Mouse (Mus musculus): ENCODE measurements around the gene Zswim3.

Gene Zswim3

DNA sequence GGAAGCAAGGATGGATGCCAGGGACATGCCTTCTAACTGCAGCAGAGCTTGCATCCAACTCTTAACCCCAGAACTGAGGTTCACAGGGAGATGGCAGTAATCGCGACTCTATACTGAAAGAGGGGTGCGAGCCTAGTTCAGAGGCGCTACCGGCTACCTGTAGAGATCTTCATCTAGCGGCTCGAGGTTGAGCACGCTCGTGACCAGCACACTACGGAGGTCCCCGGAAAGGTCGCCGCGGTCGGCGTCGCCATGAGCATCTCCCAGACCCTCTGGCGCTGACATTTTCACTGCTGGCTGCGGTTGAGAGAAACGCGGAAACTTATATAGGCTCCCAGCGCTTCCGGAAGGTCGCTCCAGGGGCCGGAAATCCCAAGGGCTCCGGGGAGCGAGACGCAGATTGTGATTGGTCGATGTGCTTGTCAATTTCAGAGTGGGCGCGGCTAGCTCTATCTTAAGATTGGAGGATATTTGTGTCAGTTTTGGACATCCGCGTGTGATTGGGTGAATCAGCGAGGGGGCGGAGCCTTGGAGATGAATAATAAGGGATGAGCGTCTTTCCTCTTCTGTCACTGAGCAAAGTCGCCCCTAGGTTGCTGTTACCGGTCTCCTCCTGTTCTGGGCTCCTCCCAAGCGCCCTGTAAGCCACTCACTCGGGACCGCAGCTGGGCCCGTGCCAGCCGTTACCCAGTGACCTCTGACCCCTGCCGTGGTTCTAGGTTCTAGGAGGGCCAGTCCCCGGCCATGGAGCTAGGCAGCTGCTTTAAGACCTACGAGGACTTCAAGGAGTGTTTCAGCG is at the start of gene Zswim3, which contains the start of gene Acot8:
Gene Zswim3 (plus strand): TSS at position 566 of the 799 bp plus-strand sequence.
Gene Acot8 (minus strand): TSS at position 350 of the 799 bp plus-strand sequence.
- ChIA-PET POLR2A (interaction anchor here (0.6 to 24.1 kb wide), 112 partner anchors 9 to 1763 kb away, joined by 3 to 694 read pairs (median 5); partner anchors contain the start of genes Zfp335 (in 4 of the 4), Zswim1 (in 4 of the 4), Ctsa (in 3 of the 4) and Neurl2 (in 3 of the 4)), CTCF (interaction anchor here (0.7 to 6.8 kb wide), 16 partner anchors 8 to 149 kb away, joined by 3 to 68 read pairs (median 4); partner anchors contain the start of genes Wfdc10 (in 1 of the 4), Wfdc9 (in 1 of the 4) and Zswim1 (in 1 of the 4))

DNA sequence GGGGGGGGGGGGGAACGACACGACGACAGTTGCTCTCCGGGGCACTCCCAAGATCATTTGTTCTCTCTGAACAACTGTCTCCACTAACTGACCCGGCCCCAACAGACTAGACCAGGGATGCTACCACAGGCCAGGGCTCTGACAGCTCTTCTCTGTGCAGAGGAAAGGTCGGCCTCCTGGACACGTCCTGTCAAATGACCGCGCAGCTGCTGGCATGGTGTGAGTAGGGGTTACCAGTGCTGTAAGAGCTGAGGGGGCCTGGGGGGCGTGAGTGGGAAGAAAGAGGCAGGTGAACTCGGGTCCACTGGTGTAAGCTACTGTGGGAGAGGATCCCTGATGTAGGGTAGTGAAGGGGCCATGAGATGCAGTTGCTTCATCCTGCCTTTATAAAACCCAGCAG is 47.1 kb upstream of the Zswim3 start:
- CTCF ChIA-PET, result interaction anchor here in 2 of 4 experiments (0.6 to 0.9 kb wide), 2 partner anchors 36 to 240 kb away, joined by 4 read pairs; no protein-coding TSS in a partner anchor
- POLR2A ChIA-PET, result interaction anchor here (0.6 to 19.8 kb wide), 16 partner anchors 9 to 118 kb away, joined by 3 to 366 read pairs (median 4); partner anchors contain the start of genes Ube2c (in 3 of the 4), Dnttip1 (in 2 of the 4), Wfdc3 (in 2 of the 4) and Acot8 (in 1 of the 4)

DNA sequence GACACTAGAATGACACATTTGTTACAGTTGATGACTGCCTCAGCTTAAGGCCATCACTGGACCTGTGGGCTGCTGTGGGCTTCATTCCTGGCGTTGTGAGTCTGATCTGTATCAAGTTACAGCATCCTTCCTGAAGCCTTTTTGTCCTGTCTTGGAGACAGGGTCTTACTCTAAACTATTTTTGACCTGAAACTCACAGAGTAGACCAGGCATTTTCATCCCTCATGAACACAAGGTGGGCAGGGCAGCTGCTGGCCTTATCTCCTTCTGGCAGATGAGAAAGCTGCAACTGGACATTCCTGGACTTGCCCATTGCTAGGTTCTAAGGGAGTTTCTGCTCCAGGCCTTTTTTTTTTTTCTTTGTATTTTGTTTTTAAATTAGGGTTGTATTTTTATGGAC is 46.2 kb upstream of the Zswim3 start:
- ChIA-PET POLR2A (interaction anchor here (0.6 to 19.8 kb wide), 12 partner anchors 9 to 144 kb away, joined by 3 to 366 read pairs (median 6); partner anchors contain the start of genes Ube2c (in 2 of the 4), Acot8 (in 1 of the 4), Dnttip1 (in 1 of the 4) and Snx21 (in 1 of the 4)), CTCF (no interaction called here)

DNA sequence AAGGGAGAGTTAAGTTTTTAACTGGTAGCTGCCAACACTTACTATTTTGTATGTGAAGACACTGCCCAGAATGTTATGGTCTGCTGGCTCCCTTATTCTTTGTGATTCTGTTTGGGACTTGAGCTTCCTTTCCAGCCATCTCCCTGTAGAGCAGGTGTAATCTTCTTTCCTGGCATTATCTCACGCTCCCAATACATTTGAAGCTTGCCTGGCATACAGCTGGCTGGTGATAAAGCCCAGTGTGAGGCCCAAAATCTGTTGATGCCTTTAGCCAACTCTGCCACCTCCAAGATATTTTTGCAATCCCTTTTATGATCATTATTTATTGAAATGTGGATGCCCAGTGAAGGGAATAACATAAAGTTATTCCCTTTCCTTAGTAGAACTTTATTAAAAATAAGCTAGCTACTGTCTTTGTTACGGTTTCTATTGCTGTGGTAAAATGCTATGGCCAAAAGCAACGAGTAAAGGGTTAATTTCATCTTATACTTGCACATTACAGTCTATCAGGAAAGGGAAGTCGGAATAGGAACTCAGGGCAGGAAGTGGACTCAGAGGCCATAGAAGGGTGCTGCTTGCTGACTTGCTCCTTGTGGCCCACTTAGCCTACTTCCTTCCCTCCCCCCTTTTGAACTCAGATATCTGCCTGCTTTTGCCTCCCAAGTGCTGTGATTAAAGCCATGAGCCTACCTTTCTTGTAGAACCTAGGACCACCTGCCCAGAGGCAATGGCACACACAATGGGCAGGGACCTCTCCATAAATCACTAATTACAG is 44.7 kb upstream of the Zswim3 start:
- CTCF ChIA-PET, result interaction anchor here in 1 of 4 experiments (5.0 kb wide), 1 partner anchor 33 kb away, joined by 17 read pairs; no protein-coding TSS in a partner anchor
- POLR2A ChIA-PET, result interaction anchor here (0.5 to 19.8 kb wide), 23 partner anchors 8 to 316 kb away, joined by 3 to 366 read pairs (median 7); partner anchors contain the start of genes Snx21 (in 3 of the 4), Ube2c (in 3 of the 4), Acot8 (in 1 of the 4) and Dnttip1 (in 1 of the 4)

DNA sequence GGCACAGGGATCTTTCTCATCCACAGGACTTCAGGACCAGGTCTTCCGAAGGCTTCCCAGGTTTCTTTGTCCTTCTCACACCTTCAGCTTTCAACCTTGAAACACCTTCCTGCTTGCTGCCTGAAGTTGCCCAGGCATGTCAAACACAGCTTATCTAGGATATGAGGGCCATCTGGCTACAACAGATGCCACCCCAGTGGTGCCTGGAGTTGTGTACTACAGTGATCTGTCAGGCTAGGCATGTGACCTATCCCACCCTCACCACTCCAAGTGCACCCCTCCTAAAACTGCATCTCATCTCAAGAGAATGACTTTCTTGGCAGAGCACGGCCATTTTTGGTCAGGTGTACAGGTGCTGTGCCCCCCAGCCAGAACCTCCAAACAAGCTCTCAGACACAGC is 43.4 kb upstream of the Zswim3 start:
- ChIA-PET POLR2A (interaction anchor here in 3 of 4 experiments (0.6 to 19.8 kb wide), 41 partner anchors 7 to 318 kb away, joined by 3 to 366 read pairs (median 6); partner anchors contain the start of genes Ube2c (in 3 of the 3), Acot8 (in 2 of the 3), Dnttip1 (in 2 of the 3) and Snx21 (in 2 of the 3)), CTCF (interaction anchor here (0.6 to 5.0 kb wide), 9 partner anchors 12 to 116 kb away, joined by 3 to 17 read pairs (median 5); no protein-coding TSS in a partner anchor)

DNA sequence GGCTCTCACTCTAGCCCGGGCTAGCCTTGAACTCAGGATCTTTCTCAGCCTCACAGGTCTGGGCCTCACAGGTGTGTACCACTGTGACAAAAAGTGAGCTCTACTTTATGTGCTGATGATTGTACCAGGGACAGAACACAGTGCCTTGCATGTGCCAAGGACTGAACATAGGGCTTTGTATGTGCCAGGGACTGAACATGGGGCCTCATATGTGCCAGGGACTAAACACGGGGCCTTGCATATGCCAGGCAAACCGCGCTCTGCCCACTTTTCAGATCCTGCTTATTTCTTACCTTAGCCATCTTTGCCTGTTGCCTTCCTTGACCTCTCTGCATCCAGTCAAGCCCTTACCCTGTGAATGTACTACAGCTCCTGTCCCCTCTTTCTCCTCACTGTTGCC is 42.9 kb upstream of the Zswim3 start:
- POLR2A ChIA-PET, result interaction anchor here in 3 of 4 experiments (0.8 to 19.8 kb wide), 36 partner anchors 7 to 319 kb away, joined by 3 to 366 read pairs (median 6); partner anchors contain the start of genes Acot8 (in 2 of the 3), Dnttip1 (in 2 of the 3), Snx21 (in 2 of the 3) and Ube2c (in 2 of the 3)
- CTCF ChIA-PET, result interaction anchor here (0.5 to 5.0 kb wide), 9 partner anchors 12 to 732 kb away, joined by 3 to 17 read pairs (median 5); no protein-coding TSS in a partner anchor

DNA sequence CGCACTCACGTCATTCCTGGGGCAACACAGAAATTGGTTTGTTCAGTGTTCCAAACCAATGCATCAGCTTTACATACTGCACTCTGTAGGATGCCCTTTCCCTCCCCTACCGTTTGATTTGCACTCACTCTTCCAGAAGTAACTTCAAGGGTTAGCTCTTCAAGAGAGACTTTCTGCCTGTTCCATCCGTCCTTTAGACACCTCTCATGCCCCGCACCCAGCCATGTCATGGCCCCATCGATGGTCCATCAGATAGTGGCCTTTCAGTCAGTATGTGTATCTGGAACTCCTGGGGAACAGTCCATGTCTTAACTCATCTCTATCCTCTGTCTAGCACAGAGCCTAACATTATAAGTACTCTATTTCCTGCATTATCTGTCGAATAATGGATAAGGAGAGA is 42.3 kb upstream of the Zswim3 start:
- ChIA-PET POLR2A (interaction anchor here in 3 of 4 experiments (0.8 to 19.8 kb wide), 25 partner anchors 7 to 319 kb away, joined by 3 to 366 read pairs (median 7); partner anchors contain the start of genes Acot8 (in 2 of the 3), Snx21 (in 2 of the 3), Ube2c (in 2 of the 3) and Zswim3 (in 2 of the 3)), CTCF (interaction anchor here (0.9 to 5.0 kb wide), 8 partner anchors 11 to 190 kb away, joined by 3 to 17 read pairs (median 5); no protein-coding TSS in a partner anchor)

DNA sequence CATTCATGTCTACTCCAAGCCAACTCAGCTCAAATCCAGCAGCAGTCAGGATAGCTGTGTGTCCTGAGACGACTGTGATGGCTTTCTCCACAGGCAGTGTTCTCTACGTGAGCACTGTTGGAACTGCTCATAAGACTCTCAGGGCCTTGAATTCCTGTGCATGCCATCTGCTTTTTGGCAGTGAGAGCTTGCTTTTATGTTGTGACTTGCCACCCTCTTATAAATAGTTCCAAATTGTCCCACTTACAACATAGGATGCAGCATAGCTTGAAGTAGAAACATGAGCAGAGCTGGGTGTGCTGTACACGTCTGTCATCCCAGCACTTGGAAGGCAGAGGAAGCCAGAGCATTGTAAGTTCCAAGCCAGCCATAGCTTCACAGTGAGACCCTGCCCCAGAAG is 39.1 kb upstream of the Zswim3 start:
- ChIA-PET CTCF (interaction anchor here in 2 of 4 experiments (0.7 to 1.7 kb wide), 4 partner anchors 19 to 28 kb away, joined by 3 to 5 read pairs (median 3); no protein-coding TSS in a partner anchor), POLR2A (interaction anchor here in 3 of 4 experiments (0.9 to 19.8 kb wide), 16 partner anchors 9 to 101 kb away, joined by 3 to 366 read pairs (median 5); partner anchors contain the start of genes Acot8 (in 2 of the 3), Zswim1 (in 2 of the 3), Zswim3 (in 2 of the 3) and Dnttip1 (in 1 of the 3))

DNA sequence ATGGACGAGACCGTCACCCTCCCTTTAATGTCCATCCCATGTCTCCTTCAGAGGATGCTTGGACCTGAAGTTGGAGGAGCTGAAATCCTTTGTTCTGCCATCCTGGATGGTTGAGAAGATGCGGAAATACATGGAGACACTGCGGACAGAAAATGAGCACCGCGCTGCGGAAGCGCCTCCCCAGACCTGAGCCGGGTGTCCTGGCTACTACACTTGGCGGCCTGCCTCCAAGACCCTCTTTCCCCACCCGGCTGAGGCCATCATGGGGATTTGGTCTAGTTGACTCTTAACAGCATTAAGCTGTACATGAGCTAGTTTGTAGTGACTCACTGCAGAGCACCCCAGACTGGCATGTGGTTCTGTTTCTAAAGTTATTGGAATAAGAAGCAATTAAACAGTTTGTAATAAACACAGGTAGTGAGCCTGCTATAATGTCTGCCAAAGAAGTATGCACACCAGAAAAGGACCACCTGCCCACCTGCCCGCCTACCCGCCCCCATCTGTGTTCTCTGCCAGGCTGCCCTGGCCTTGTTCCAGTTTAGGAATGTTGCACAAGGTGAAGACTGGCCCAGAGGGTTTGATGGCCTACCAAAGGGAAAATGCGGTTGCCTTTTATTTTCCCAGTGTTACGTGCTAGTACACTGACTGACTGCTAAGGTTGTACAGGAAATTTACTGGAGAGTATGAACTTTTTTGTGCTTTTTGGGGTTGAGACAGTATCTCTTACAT is 36.9 kb upstream of the Zswim3 start:
- ChIA-PET POLR2A (interaction anchor here in 3 of 4 experiments (0.7 to 19.8 kb wide), 20 partner anchors 9 to 1706 kb away, joined by 3 to 366 read pairs (median 4); partner anchors contain the start of genes Acot8 (in 2 of the 3), Dnttip1 (in 2 of the 3), Wfdc3 (in 2 of the 3) and Zswim3 (in 2 of the 3)), CTCF (interaction anchor here in 2 of 4 experiments (0.6 to 1.7 kb wide), 3 partner anchors 26 to 190 kb away, joined by 3 to 5 read pairs (median 4); partner anchors contain the start of gene Zswim1 (in 1 of the 2))

DNA sequence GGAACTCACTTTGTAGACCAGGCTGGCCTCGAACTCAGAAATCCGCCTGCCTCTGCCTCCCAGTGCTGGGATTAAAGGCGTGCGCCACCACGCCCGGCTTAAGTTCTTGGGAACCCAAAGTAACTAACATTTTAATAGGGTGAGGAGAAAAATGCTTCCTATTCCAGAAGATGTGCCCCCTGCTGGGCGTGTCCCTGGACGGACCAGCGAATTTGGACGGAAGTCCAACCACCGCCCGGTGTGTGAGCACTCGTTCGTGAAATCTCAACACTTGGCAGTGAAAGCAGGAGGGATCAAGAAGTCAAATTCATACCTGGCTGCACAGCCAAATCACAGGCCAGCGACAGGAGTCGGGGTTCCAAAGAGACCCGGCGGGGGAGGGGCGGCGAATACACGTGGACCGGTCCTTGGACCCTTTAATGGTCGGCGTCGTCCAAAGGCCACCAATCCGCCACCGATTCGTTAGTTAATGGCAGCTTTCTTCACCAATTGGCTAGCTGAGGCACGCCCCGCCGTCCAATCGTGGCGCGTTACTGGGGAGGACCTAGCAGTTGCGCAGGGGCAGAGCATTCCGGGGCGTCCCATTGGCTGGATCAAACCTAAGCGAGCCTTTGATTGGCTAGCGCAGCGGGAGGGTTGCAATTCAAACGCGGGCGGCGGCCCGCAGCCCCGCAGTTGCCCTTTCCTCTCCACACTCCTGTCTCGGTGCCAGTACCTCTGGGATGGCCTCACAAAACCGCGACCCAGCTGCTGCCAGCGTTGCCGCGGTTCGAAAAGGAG is 35.5 kb upstream of the Zswim3 start, which contains the start of gene Ube2c:
Gene Ube2c (plus strand): TSS at position 641 of the 780 bp plus-strand sequence.
- ChIA-PET POLR2A (interaction anchor here (0.6 to 19.8 kb wide), 51 partner anchors 8 to 313 kb away, joined by 3 to 366 read pairs (median 4); partner anchors contain the start of genes Snx21 (in 3 of the 4), Zswim1 (in 3 of the 4), Acot8 (in 2 of the 4) and Pltp (in 2 of the 4)), CTCF (interaction anchor here in 3 of 4 experiments (0.6 to 1.9 kb wide), 12 partner anchors 15 to 684 kb away, joined by 3 to 7 read pairs (median 4); partner anchors contain the start of genes Snx21 (in 1 of the 3), Wfdc10 (in 1 of the 3) and Wfdc9 (in 1 of the 3))

DNA sequence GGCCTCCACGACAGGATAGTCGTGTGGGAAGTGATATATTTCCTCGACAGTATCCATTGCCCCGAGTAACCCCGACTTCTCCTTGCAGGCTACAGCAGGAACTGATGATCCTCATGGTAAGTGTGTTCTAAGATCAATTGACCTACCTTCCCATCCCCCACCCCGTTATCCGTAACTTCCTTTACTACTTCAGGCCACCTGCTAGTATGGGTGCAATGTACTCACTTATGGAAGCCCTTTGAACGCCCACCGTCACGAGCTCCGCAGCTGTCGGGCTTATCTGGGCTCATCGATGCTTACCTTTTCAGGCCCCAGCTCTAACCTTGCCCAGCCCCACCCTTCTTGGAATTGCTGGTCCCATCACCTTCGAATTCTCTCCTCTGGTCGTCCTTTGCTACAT is 34.6 kb upstream of the Zswim3 start:
- ChIA-PET CTCF (interaction anchor here in 2 of 4 experiments (1.0 to 1.9 kb wide), 6 partner anchors 14 to 183 kb away, joined by 3 to 7 read pairs (median 4); no protein-coding TSS in a partner anchor), POLR2A (interaction anchor here in 3 of 4 experiments (0.8 to 19.8 kb wide), 32 partner anchors 10 to 309 kb away, joined by 3 to 366 read pairs (median 6); partner anchors contain the start of genes Snx21 (in 3 of the 3), Zswim1 (in 3 of the 3), Acot8 (in 2 of the 3) and Pltp (in 2 of the 3))

DNA sequence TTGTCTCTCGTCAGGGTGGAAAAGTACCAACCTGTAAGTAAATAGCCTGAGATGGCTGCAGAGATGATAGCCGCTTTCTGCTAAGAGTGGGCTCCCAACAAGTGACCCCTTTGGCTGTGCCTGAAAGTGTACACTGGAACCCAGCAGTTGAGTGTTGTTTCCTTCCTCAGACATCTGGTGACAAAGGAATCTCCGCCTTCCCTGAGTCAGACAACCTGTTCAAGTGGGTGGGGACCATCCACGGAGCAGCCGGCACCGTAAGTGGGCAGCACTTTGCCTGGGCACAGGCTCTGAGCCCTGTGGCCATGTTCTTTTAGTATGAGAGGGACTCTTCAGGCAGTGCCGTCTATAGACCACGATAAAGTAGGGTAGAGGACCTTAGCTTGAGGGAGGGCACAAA is 33.8 kb upstream of the Zswim3 start:
- POLR2A ChIA-PET, result interaction anchor here in 3 of 4 experiments (0.6 to 19.8 kb wide), 13 partner anchors 12 to 53 kb away, joined by 4 to 366 read pairs (median 13); partner anchors contain the start of genes Snx21 (in 3 of the 3), Acot8 (in 2 of the 3), Zswim1 (in 2 of the 3) and Zswim3 (in 2 of the 3)
- CTCF ChIA-PET, result interaction anchor here in 2 of 4 experiments (1.2 to 1.9 kb wide), 5 partner anchors 13 to 23 kb away, joined by 3 to 7 read pairs (median 3); partner anchors contain the start of gene Snx21 (in 1 of the 2)

DNA sequence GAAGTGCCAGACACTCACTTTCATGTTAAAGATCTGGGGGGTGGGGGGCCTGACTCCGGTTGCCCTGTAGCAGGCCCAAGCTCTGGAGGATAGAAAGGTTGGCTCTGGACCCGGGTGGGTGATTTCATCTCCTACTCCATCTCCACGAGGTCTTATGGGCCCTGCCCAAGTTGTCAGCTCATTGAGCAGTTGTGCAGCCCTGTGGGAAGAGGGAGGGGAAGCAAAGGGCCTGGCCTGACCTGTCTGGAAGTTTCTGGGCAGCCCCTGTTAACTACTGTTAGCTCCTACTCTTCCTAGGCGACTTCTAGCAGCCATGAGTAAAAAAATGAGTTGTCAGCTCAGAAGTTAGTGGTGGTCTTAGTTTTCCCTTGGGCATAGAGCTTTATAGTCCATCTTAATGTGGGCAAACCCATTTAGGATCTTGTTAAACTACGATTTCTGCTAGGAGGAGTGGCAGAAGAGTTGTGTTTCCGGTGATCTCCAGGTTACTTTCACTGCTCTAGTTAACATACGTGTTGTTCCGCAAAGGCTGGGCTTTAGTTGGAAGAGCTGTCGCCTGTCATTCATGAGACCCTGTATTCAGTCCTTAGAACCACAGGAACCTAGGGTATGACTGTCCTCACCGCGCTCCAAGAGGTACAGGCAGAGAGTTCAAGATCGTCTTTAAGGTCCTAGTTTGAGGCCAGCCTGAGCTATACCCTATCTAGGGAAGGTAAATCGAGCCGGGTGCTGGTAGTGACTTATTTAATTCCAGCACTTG is 31.5 kb upstream of the Zswim3 start:
- ChIA-PET POLR2A (interaction anchor here in 3 of 4 experiments (0.7 to 19.8 kb wide), 25 partner anchors 9 to 233 kb away, joined by 3 to 366 read pairs (median 6); partner anchors contain the start of genes Snx21 (in 3 of the 3), Acot8 (in 2 of the 3), Zswim1 (in 2 of the 3) and Zswim3 (in 2 of the 3)), CTCF (interaction anchor here in 2 of 4 experiments (0.5 to 1.7 kb wide), 7 partner anchors 11 to 104 kb away, joined by 3 to 8 read pairs (median 6); partner anchors contain the start of gene Snx21 (in 1 of the 2))

DNA sequence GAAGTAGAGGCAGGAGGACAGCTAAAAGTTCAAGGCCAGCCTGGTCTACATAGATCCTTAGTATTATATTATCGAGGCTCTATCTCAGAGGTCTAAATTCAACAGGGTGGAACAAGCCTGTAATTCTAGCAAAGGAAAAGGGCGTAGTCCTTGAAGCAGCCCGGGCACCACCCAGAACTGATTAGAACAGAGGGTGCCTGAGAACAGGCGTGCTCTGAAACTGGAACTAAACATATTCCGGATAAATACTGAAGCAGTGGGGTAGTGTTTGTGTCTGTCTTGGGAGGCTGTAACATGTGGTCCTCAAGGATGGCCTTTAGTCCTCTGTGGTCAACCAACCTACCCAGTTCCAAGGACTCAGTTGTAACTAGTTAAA is 30.9 kb upstream of the Zswim3 start:
- CTCF ChIA-PET, result interaction anchor here in 2 of 4 experiments (1.0 to 1.7 kb wide), 5 partner anchors 10 to 20 kb away, joined by 4 to 8 read pairs (median 6); partner anchors contain the start of gene Snx21 (in 1 of the 2)
- POLR2A ChIA-PET, result interaction anchor here in 3 of 4 experiments (0.7 to 19.8 kb wide), 16 partner anchors 10 to 50 kb away, joined by 3 to 366 read pairs (median 13); partner anchors contain the start of genes Snx21 (in 3 of the 3), Acot8 (in 2 of the 3), Zswim1 (in 2 of the 3) and Zswim3 (in 2 of the 3)

All from embryonic stem cell, embryonic (primary cell).